Mouse (Mus musculus) bone marrow, adult 2 months (tissue): Measurements from ENCODE around the gene Ncapd2.

Source experiments
- CTCF ChIP-seq: fragments of 200-500 bp; IDR thresholded peaks from 2 replicates; pipeline ENCODE4 v1.5.1; 2011; ENCODE audit warnings: low read length, control low read depth; ENCODE audit not compliant: control insufficient read depth, insufficient read depth
- POLR2A ChIP-seq: fragments of 200-500 bp; IDR thresholded peaks from 2 replicates; pipeline ENCODE4 v1.6.1; 2011; ENCODE audit warnings: low read depth, mild to moderate bottlenecking, control low read depth, low read length, borderline replicate concordance; ENCODE audit not compliant: control insufficient read depth

GRCm38 (mm10) chr6:125139747-125140146 lies 51.8 kb downstream of the Ncapd2 start:
- TF ChIP-seq CTCF (no peak), POLR2A (no peak)
